Mouse (Mus musculus) bone marrow macrophage, adult 2 months (primary cell): ENCODE measurements around the gene Gm3164. TPM values are rescaled to one million over a fixed set of nuclear protein-coding genes. Genes with fewer than 3 reads are reported as not detected.
"Not testable (repeated sequence)": the region's sequence is repeated elsewhere in the genome, so short reads cannot be mapped to it uniquely, and the experiment has no call there.

Experiments used
- H3K27ac ChIP-seq: 2 replicates; pipeline ENCODE4 v1.5.1; 2012; ENCODE audit warnings: low read depth, low read length; ENCODE audit not compliant: insufficient read depth
- H3K4me1 ChIP-seq: 2 replicates; pipeline ENCODE4 v1.6.1; 2012; ENCODE audit warnings: low read length; ENCODE audit not compliant: control insufficient read depth, insufficient read depth
- H3K4me3 ChIP-seq: 2 replicates; pipeline ENCODE4 v1.5.1; 2012; ENCODE audit warnings: mild to moderate bottlenecking, low read length, moderate library complexity; ENCODE audit not compliant: insufficient read depth
- polyA plus RNA-seq: library from polyadenylated mRNA; stranded (reverse); fragments of >200 nt; gene quantifications from 2 replicates; pipeline ENCODE4 v1.2.4, GENCODE M21; 2012; ENCODE audit not compliant: missing spikeins, insufficient read depth, insufficient read length

Gm3164 gene
- polyA plus RNA-seq: not detected in 2 replicates

DNA sequence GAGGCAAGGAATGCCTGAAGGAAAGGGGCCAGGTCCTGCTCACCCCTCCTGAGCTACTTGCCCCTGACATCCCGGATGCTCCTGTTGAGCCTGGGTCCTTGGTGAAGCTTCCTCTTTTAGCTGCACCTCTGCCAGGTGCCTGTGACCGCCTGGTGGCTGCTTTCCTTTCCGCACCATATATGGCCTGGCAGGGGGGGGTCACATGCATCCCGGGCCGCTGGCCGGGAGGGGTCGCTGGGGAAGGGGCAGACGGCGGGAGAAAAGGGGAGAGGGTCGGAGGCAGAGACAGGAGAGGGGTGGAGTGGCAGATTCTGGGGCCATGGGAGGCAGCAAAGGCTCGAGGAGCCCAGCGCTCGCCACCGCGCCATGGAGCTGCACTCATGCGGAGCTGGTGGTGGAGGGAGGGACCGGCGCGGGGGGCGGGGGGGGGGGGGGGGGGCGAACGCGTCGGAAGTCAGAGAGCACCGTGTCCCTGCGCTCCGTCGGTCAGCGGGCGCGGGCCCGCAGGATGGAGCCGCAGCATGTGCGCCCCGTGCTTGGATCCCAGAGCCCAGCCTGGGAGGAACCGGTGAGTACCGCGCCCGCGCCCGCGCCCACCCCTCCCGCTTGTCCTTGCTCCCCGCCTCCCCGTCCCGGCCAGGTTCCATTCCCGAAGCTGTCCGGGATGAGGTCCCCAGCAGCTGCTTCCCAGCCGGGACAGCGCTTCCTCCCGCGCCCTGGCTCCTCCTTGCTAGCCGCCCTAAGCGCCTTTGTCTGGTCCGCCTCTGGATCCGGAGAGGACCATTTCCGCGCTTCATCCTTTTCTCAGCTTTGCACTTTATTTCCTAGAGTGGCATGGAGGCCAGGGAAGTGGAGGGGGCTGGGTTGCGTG, at the start of gene Gm3164:
TSS of gene Gm3164 (plus strand) at position 484 of the 871 bp plus-strand sequence.
- not testable (repeated sequence) for H3K4me3 ChIP-seq, H3K4me1 ChIP-seq, H3K27ac ChIP-seq

DNA sequence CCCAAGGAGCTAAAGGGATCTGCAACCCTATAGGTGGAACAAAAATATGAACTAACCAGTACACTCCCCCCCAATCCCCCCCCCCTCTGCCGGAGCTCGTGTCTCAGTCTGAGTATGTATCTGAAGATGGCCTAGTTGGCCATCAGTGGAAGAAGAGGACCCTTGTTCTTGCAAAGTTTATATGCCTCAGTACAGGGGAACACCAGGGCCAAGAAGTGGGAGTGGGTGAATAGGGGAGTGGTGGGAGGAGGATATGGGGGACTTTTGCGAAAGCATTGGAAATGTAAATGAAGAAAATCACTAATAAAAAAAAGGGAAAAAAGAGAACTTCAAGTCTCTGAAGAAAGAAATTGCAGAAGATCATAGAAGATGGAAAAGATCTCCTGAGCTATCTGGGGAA, 46.3 kb upstream of the Gm3164 start:
- not testable (repeated sequence) for H3K4me3 ChIP-seq, H3K27ac ChIP-seq, H3K4me1 ChIP-seq

DNA sequence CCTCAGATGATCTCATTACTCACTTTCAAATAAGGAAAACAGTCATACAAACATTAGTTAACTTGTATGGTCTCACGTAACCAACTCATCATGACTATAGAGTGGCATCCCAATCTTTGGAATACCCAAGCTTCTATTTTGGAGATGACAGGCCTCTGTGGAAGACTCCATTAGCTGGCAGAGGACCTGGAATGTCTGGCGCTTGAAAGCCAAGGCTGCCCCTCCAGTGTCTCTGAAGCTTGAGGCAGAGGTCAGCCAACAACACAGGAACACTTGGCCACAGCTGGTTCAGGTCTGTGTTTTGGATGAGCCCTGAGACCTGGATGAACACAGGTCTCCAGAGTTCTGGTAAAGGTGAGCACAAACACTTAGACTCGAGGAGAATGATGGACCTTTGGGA, 45.6 kb upstream of the Gm3164 start:
- not testable (repeated sequence) for H3K27ac ChIP-seq, H3K4me3 ChIP-seq, H3K4me1 ChIP-seq

DNA sequence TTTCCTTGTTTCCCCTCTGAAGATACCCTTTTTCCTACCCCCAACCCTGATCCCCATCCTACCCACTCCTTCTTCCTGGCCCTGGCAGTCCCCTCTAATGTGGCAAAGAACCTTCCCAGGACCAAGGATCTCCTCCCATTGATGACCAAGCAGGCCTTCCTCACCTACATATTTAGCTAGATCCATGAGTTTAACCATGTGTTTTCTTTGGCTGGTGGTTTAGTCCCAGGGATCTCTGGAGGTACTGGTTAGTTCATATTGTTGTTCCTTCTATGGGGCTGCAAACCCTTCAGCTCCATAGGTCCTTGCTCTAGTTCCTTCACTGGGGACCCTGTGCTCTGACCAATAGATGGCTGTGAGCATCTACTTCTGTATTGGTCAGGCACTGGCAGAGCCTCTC, 37.4 kb upstream of the Gm3164 start:
- H3K4me3 ChIP-seq, H3K4me1 ChIP-seq, H3K27ac ChIP-seq: not testable (repeated sequence)

DNA sequence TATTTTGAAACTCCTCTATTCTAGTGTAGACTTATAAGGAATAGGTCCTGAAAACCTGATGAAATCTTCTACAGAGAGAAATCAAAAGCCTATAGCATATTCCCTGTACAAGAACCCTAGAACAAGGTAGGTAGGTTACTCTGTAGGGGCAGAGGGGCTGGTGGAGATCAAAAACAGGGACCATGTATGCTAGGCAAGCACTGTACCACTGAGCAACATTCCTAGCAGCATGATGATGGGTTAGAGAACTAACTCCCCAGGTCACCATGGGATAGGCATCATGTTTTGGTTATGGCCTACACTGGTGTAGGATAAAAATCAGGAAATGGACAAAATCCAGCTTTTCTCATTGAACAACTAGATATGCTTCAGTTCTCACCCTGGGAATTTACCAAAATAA, 29.6 kb upstream of the Gm3164 start:
- H3K4me1 ChIP-seq, H3K4me3 ChIP-seq, H3K27ac ChIP-seq: not testable (repeated sequence)

DNA sequence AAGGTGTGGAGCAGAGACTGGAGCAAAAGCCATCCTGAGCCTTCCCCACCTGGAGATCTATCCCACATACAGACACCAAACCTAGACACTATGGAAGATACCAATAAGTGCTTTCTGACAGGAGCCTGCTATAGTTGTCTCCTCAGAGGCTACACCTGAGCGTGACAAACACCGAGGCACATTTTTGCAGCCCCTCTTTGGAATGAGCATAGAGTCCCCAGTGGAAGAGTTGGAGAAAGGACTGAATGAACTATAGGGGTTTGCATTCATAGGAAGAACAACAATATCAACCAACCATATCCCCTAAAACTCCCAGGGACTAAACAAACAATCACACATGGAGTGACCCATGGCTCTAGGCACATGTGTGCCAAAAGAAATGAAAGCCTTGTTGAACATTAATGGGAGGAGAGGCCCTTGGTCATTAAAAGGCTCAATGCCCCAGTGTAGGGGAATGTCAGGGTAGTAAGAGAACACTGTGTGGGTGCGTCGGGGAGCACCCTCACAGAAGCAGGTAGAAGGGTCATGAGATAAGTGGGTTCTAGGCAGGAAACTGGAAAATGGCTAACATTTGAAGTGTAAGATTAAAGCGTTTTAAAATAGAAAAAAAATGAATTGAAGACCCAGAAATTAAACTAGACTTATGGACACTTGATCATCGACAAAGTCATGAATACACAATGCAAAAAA, 22.3 kb upstream of the Gm3164 start:
- H3K27ac ChIP-seq: not testable (repeated sequence)

DNA sequence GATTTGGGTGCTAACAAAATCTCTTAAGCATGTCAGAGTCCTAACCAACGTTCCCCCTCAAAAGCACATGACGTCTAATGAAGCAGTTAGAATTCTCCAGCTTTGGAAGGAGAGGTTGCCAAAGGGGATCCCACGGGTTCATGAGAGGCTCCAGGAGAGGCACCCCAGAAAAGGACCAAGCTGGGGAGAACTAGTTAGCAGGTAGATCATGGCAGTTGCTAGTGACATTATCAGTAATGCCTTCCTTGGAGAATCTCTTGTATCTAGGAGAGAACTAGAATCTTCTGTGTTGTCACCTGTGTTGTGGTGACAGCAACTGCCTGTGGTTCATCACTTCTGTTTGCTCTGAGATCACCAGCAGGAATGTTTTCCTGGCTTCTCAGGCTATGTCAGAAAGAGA, 18.0 kb upstream of the Gm3164 start, which contains the start of gene Gm3159:
TSS of gene Gm3159 (plus strand) at position 301 of the 400 bp plus-strand sequence.
- not testable (repeated sequence) for H3K4me1 ChIP-seq, H3K4me3 ChIP-seq, H3K27ac ChIP-seq

More for the DNA sequence above, 22.3 kb upstream of the Gm3164 start:
- not testable (repeated sequence) for H3K4me3 ChIP-seq, H3K4me1 ChIP-seq

DNA sequence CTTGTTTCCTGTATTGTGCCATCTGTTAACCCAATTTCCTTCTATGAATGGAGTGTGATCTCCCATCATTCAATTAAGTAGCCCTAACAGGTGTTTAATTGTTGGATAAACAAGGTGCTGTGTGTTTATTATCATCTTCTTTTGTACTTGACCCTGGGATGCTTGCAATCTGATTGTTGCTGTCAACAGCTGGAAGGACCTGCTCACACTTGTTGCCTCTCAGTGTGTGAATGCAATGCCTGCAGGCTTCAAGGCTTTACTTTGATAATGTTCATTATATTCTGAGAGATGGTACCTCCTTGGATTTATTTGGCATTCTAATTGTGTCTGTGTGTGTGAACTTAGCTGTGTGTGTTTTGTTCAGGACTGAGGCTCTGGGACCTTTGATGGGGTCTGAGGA, 16.6 kb upstream of the Gm3164 start:
- H3K27ac ChIP-seq, H3K4me3 ChIP-seq, H3K4me1 ChIP-seq: not testable (repeated sequence)

DNA sequence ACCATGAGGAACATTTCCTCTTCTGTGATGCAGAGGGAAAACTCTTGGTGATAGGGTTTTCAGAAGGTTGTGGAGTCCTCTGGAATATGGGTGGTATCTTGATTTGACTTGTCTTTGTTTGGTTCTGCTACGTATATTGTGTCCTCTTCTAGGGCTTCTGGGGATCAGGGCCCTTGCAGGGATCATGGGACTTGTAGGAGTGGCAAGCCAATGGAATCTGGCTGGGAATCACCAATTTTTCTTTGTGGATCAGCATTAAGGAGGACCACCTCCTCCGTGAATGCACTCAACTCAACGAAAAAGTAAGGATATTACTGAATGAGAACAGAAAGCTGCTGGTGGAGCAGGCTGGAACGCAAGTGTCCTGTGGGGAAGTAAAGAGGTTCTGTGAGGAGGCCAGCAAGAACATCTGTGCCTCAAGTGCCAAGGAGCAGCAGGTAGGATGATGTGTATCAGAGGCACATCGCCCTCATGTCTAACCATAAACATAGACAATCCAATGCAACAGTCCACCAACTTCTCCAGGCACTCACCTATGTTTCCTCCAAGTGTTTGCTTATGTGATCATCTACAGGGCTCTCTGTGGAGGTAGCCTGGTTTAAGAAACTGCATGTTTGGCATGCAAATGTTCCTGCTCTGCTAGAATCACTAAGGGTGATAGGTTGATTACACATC, 15.0 kb upstream of the Gm3164 start:
- not testable (repeated sequence) for H3K27ac ChIP-seq, H3K4me3 ChIP-seq, H3K4me1 ChIP-seq

DNA sequence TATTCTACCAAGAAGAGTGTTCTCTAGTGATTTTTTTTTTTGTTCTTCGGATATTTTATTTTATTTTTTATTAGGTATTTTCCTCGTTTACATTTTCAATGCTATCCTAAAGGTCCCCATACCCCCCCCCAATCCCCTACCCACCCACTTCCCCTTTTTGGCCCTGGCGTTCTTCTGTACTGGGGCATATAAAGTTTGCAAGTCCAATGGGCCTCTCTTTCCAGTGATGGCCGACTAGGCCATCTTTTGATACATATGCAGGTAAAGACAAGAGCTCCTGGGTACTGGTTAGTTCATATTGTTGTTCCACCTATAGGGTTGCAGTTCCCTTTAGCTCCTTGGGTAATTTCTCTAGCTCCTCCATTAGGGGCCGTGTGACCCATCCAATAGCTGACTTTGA, 14.0 kb upstream of the Gm3164 start:
- not testable (repeated sequence) for H3K4me1 ChIP-seq, H3K27ac ChIP-seq, H3K4me3 ChIP-seq

DNA sequence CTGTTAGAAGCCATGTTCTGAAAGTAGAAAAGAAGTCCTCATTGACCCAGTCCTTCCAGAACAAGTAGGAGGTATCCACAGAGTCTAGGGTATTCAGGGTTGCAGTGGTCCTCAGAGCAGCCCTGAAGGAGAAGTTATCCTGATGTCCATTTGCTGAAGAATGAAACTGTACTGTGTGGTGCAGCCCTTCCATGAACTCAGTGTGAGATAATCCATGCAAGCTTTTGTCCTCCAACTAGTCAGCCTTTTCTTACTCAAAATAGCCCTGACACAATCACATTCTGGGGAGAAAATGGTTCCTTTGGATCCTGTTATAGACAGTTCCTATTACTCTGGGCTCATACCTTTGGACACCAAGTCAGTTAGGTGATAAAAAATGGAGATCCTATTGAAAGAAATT, 11.4 kb upstream of the Gm3164 start:
- H3K4me3 ChIP-seq, H3K4me1 ChIP-seq, H3K27ac ChIP-seq: not testable (repeated sequence)

DNA sequence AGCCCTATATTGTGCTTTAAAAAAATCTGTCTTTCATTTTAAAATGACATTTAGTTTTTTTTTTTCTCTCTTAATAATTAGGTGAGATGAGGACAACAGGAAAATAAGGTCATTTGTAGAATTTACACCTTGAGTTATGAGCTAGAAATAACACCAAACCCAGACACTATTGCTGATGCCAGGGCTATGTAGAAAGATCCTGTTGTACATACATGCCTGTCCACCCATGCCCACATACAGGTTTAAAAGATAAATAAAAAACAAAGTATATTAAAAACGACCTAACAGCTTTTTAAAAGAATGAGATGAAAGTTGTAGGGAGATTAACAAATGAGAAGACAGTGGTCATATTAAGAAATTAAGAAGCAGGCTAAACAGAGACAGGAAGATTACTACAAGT, 5.3 kb upstream of the Gm3164 start:
- H3K27ac ChIP-seq, H3K4me3 ChIP-seq, H3K4me1 ChIP-seq: not testable (repeated sequence)

DNA sequence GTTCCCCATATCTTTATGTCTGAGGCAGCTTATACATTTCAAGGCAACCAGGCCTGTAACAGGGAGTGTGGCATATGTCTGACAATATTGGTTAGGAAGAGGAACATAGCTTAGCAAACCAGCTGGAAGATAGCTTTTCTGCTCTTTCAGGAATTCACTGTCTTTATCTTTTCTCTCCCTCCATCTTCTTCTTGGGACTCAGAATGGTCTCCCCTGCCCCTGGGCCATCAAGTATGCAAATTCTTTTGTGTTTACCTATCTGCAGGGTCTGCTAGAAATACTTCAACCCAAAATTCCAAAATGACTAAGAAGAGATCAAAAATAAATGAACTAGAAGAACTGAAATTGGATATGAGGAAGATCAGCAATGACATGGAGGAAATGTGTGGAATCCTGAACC, 15.4 kb downstream of the Gm3164 start, which contains the start of gene Gm3173:
TSS of gene Gm3173 (plus strand) at position 301 of the 400 bp plus-strand sequence.
- H3K4me3 ChIP-seq, H3K27ac ChIP-seq, H3K4me1 ChIP-seq: not testable (repeated sequence)

DNA sequence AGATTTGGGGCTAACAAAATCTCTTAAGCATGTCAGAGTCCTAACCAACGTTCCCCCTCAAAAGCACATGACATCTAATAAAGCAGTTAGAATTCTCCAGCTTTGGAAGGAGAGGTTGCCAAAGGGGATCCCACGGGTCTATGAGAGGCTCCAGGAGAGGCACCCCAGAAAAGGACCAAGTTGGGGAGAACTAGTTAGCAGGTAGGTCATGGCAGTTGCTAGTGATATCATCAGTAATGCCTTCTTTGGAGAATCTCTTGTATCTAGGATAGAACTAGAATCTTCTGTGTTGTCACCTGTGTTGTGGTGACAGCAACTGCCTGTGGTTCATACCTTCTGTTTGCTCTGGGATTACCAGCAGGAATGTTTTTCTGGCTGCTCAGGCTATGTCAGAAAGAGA, 66.2 kb downstream of the Gm3164 start, which contains the start of gene Gm3182:
TSS of gene Gm3182 (plus strand) at position 301 of the 400 bp plus-strand sequence.
- H3K4me3 ChIP-seq, H3K27ac ChIP-seq, H3K4me1 ChIP-seq: not testable (repeated sequence)
